Mouse (Mus musculus) kidney, adult 2 months (tissue): ENCODE measurements at regions not wholly inside any gene's neighbourhood (a gene's known extent, or its start where the extent isn't known, plus 50 kb on each side); places are given as distances from the start of the nearest gene placed in this dataset.

Source experiments
- DNase-seq: peaks from one replicate; pipeline ENCODE4 v3.0.0; 2021
- H3K27ac ChIP-seq: fragments of 200-500 bp; 2 replicates; pipeline ENCODE4 v1.5.1; 2012; ENCODE audit warnings: low read depth, low read length, control low read depth, inconsistent platforms; ENCODE audit not compliant: insufficient read depth
- H3K27me3 ChIP-seq: fragments of 200-500 bp; replicated peaks from 2 replicates; pipeline ENCODE4 v1.6.1; 2012; ENCODE audit warnings: mild to moderate bottlenecking, moderate library complexity, low read length, inconsistent platforms; ENCODE audit not compliant: control insufficient read depth, insufficient read depth
- H3K36me3 ChIP-seq: fragments of 200-500 bp; 2 replicates; pipeline ENCODE4 v1.6.1; 2012; ENCODE audit warnings: mild to moderate bottlenecking, moderate library complexity, low read length, inconsistent platforms; ENCODE audit not compliant: control insufficient read depth, insufficient read depth
- H3K4me1 ChIP-seq: fragments of 200-500 bp; 2 replicates; pipeline ENCODE4 v1.6.1; 2011; ENCODE audit warnings: low read length; ENCODE audit not compliant: control insufficient read depth, insufficient read depth
- H3K4me3 ChIP-seq: fragments of 200-500 bp; 2 replicates; pipeline ENCODE4 v1.5.1; 2011; ENCODE audit warnings: mild to moderate bottlenecking, low read depth, low read length, control low read depth; ENCODE audit not compliant: insufficient read depth
- CTCF ChIP-seq: fragments of 200-500 bp; conservative IDR thresholded peaks from 2 replicates; pipeline ENCODE4 v1.5.1; 2011; ENCODE audit warnings: low read depth, mild to moderate bottlenecking, control low read depth, low read length, moderate library complexity, mixed read lengths; ENCODE audit not compliant: insufficient read depth, insufficient read length
- POLR2A ChIP-seq: fragments of 200-500 bp; IDR thresholded peaks from one replicate; pipeline ENCODE4 v1.6.1; 2011; ENCODE audit warnings: low read depth, low read length, control low read depth
- WGBS: fragments of 180-500 bp; shearing (Covaris S2); methylation state at CpG from one replicate; pipeline ENCODE4 v1.1.7; 2018; 5-methylcytosine and 5-hydroxymethylcytosine counted together

GRCm38 (mm10) chr15:43364496-43364895, 3230.3 kb downstream of the 9330182O14Rik start:
- WGBS, result 75% methylated on average over 4 of the region's 4 CpGs
- no peak overlapping the region for H3K27ac ChIP-seq
- H3K27me3 ChIP-seq, result no peaks in the 10 kb centered on the region
- no peaks in the 10 kb centered on the region for H3K36me3 ChIP-seq
- H3K4me3 ChIP-seq, result no peak overlapping the region
- no peak for DNase-seq
- no peaks in the 10 kb centered on the region for H3K4me1 ChIP-seq
- TF ChIP-seq POLR2A (no peak), CTCF (no peak)

GRCm38 (mm10) chr15:43373072-43373471, 3238.9 kb downstream of the 9330182O14Rik start:
- DNase-seq, result no peak
- no peaks in the 10 kb centered on the region for H3K4me1 ChIP-seq
- H3K36me3 ChIP-seq, result no peaks in the 10 kb centered on the region
- TF ChIP-seq CTCF (no peak), POLR2A (no peak)
- no peaks in the 10 kb centered on the region for H3K27me3 ChIP-seq
- 69% methylated on average over 4 of the region's 4 CpGs for WGBS
- H3K27ac ChIP-seq, result no peak overlapping the region
- H3K4me3 ChIP-seq, result no peak overlapping the region

- H3K4me1 ChIP-seq, result no peaks in the 10 kb centered on the region
- WGBS, result 88% methylated on average over 1 of the region's 1 CpGs
- H3K27me3 ChIP-seq, result no peaks in the 10 kb centered on the region
- no peaks in the 10 kb centered on the region for H3K36me3 ChIP-seq
- TF ChIP-seq CTCF, result no peak
- TF ChIP-seq POLR2A, result no peak
- H3K27ac ChIP-seq, result no peak overlapping the region
- H3K4me3 ChIP-seq, result no peak overlapping the region
- DNase-seq, result no peak
These were observed 3248.2 kb downstream of the 9330182O14Rik start for GRCm38 (mm10) chr15:43382405-43382804.

GRCm38 (mm10) chr15:43399821-43400220, 3265.7 kb downstream of the 9330182O14Rik start:
- no peak for DNase-seq
- no peak overlapping the region for H3K27ac ChIP-seq
- no peak overlapping the region for H3K4me3 ChIP-seq
- TF ChIP-seq POLR2A (no peak), CTCF (no peak)
- H3K4me1 ChIP-seq, result no peaks in the 10 kb centered on the region
- no peaks in the 10 kb centered on the region for H3K27me3 ChIP-seq
- WGBS, result 55% methylated on average over 1 of the region's 1 CpGs
- H3K36me3 ChIP-seq, result no peaks in the 10 kb centered on the region

- Histone ChIP-seq H3K27me3 (no peaks in the 10 kb centered on the region), H3K27ac (no peak overlapping the region), H3K4me1 (no peaks in the 10 kb centered on the region), H3K4me3 (no peak overlapping the region), H3K36me3 (no peaks in the 10 kb centered on the region)
- WGBS, result 33% methylated on average over 2 of the region's 2 CpGs
- TF ChIP-seq CTCF (no peak), POLR2A (no peak)
- peak; percentile 34 for DNase-seq
These were observed 3269.4 kb downstream of the 9330182O14Rik start for GRCm38 (mm10) chr15:43403585-43403984.
